Mouse (Mus musculus): Measurements from ENCODE around the gene Akr1b8. TPM values are rescaled to one million over a fixed set of nuclear protein-coding genes. Genes with fewer than 3 reads are reported as not detected.

Gene Akr1b8
- 15.3 and 16.0 TPM in 2 replicates for polyA plus RNA-seq (2016; fragmentation: Nextera tagmentation; extraction: Ambion mirVana)

DNA sequence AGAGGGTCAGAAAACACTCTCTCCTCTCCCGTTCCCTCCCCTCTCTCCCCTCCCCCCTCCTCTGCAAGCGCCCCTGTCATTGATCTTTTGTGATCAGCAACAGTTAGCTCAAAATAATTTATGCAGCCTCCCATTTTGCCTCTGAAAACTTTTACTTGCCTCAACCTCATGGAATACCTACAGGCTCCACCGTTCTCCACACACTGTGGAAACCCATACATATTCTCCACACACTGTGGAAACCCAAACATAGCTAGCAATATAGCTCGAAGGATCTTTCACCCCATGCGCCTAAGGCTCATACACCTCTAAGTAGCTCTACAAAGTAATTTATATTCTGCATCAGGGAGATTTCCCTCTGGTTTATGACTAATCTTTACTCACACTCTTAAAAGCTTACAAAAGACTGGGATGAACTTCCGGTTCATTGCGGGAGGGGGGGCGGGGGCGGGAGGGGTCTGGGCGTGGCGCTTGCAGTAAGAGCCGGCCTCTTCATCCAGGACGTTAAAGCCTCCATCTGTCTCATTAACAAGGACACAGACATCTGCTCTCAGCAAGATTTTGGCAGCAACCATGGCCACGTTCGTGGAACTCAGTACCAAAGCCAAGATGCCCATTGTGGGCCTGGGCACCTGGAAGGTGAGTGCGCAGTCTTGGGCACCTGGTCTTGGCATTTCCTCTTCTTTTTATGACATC, at the start of gene Akr1b8:
TSS of gene Akr1b8 (plus strand) at position 462 of the 696 bp plus-strand sequence.
- WGBS = 12% methylated on average over 16 of the region's 16 CpGs
- ATAC-seq (ENCODE audit: insufficient number of reproducible peaks, low FRiP score) = 0 out of 2 replicates have a peak, but pooled peaks have one; percentile 18
- H3K27ac ChIP-seq (ENCODE audit: poor library complexity, severe bottlenecking) = peak within 1 kb of the TSS; percentile 72
- H3K4me1 ChIP-seq (replicated peaks) = peaks cover 31% of the 10 kb centered on the region
- H3K9me3 ChIP-seq (replicated peaks) = no peaks in the 10 kb centered on the region
- peak within 1 kb of the TSS; percentile 62 for H3K9ac ChIP-seq
- H3K27me3 ChIP-seq (replicated peaks) = no peaks in the 10 kb centered on the region
- H3K4me2 ChIP-seq = peak within 1 kb of the TSS; percentile 71
- peak within 1 kb of the TSS; percentile 38 for H3K4me3 ChIP-seq
- no peaks in the 10 kb centered on the region for H3K36me3 ChIP-seq

DNA sequence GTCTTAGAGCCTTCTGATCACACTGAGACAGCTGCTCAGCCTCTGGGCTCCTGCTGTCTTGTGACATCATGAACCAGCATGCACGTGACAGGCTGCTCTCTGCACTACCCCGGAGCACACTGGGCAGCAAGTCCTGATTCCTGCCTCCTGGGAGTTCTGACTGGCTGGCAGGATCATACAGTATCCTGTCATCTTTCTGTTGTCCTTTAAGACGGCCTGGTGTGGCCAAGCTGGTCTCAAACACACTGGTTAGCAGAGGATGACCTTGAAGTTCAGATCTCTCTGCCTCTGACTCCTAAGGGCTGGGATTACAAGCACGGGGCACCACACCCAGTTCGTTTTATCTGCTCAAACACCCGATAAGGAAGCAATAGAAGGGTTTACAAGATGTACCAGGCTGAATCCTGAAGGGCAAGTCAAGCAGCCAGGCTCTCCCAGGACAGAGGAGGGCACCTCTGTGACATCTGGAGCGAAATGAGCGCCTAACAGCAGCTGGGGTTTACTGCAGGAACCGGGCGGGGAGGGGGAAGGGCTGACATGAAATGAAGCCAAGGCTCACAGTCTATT, 49.2 kb upstream of the Akr1b8 start:
- no peaks in the 10 kb centered on the region for H3K9me3 ChIP-seq (replicated peaks)
- ATAC-seq (ENCODE audit: insufficient number of reproducible peaks, low FRiP score) = no peak
- H3K9ac ChIP-seq = no peak overlapping the region
- H3K36me3 ChIP-seq = peaks cover 54% of the 10 kb centered on the region
- peaks cover 14% of the 10 kb centered on the region for H3K4me1 ChIP-seq (replicated peaks)
- H3K27me3 ChIP-seq (replicated peaks) = no peaks in the 10 kb centered on the region
- whole genome bisulfite sequencing = 58% methylated on average over 10 of the region's 10 CpGs
- no peak overlapping the region for H3K4me3 ChIP-seq
- no peak overlapping the region; the same call in 1 of the 2 replicates for H3K27ac ChIP-seq (ENCODE audit: poor library complexity, severe bottlenecking)
- no peak overlapping the region for H3K4me2 ChIP-seq

DNA sequence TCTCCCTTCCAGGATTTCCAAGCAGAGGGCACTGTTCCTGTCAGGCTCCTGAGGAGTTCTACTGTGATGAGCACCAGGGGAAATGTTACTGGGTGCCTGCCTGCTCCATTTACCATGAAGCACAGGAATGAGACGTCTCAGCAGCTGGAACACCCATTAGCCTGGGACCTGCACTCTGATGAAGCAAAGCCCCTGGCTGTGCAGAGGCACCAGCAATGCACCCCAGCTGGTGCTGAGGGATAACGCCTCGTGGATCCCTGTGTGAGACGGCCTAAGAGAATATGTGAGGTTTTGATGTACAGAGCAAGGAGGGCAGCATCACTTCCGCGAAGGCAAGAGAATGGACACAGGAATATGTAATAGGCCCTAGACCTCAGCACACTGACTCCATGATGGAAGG, 47.1 kb upstream of the Akr1b8 start:
- ATAC-seq (ENCODE audit: insufficient number of reproducible peaks, low FRiP score) = no peak
- Histone ChIP-seq H3K27me3 (replicated peaks) (no peaks in the 10 kb centered on the region), H3K27ac (ENCODE audit: poor library complexity, severe bottlenecking) (no peak overlapping the region), H3K4me3 (no peak overlapping the region), H3K4me2 (no peak overlapping the region), H3K36me3 (peaks cover 74% of the 10 kb centered on the region), H3K9me3 (replicated peaks) (no peaks in the 10 kb centered on the region), H3K4me1 (replicated peaks) (peaks cover 14% of the 10 kb centered on the region), H3K9ac (no peak overlapping the region)
- 90% methylated on average over 6 of the region's 6 CpGs for WGBS

DNA sequence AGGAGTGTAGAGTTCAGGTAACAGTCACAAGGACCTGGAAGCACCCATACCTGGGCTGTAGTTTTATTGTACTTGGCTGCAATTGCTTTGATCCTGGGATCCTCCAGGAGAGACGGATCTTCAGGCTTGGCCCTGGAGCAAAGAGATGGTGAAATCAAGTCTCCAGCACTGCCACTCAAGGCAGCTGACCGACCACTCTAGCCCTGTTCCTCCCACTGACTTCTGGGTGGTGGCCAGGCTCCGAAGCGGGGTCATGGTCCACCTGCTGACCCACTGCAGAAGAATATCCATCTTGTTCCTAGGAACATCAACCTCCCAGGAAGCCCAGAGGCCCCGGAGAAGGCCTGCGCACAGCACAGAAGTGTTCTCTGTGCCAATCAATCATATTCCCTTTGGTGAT, 44.4 kb upstream of the Akr1b8 start:
- Histone ChIP-seq H3K9ac (no peak overlapping the region), H3K27ac (ENCODE audit: poor library complexity, severe bottlenecking) (no peak overlapping the region), H3K4me2 (no peak overlapping the region), H3K4me1 (replicated peaks) (peaks cover 13% of the 10 kb centered on the region), H3K4me3 (no peak overlapping the region), H3K27me3 (replicated peaks) (no peaks in the 10 kb centered on the region), H3K36me3 (peaks cover 71% of the 10 kb centered on the region), H3K9me3 (replicated peaks) (no peaks in the 10 kb centered on the region)
- no peak for ATAC-seq (ENCODE audit: insufficient number of reproducible peaks, low FRiP score)
- 90% methylated on average over 6 of the region's 6 CpGs for WGBS

DNA sequence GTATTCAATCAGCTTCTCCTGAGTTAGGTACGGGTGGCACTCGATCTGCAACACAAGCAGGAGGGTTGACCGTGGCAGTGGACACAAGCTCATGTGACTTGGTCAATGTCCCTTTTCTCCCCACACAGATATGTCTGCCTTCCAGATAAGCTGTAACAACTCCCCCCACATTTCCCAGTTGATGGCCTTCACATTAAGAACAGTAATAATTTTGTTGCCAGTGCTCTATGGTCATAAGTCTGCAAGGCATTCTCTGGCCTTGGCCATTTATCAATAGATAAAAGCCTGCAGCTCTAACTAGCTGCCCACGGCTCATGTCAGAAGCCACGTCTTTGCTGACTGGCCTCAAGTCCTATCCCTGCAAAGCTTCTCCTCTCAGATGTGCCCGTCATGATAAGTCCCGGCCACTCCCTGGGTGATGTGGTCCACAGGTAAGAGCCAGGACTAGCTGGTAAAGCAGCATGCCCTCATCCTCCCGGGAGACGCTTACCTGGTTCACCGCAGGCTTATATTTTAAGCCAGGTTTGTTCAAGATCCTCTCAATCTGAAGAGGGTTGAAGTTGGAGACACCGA, 43.8 kb upstream of the Akr1b8 start:
- peaks cover 7% of the 10 kb centered on the region for H3K4me1 ChIP-seq (replicated peaks)
- 85% methylated on average over 11 of the region's 11 CpGs for WGBS
- no peak for ATAC-seq (ENCODE audit: insufficient number of reproducible peaks, low FRiP score)
- no peak overlapping the region for H3K4me2 ChIP-seq
- H3K36me3 ChIP-seq = peaks cover 69% of the 10 kb centered on the region
- no peaks in the 10 kb centered on the region for H3K9me3 ChIP-seq (replicated peaks)
- no peaks in the 10 kb centered on the region for H3K27me3 ChIP-seq (replicated peaks)
- H3K9ac ChIP-seq = no peak overlapping the region
- no peak overlapping the region for H3K27ac ChIP-seq (ENCODE audit: poor library complexity, severe bottlenecking)
- H3K4me3 ChIP-seq = no peak overlapping the region

DNA sequence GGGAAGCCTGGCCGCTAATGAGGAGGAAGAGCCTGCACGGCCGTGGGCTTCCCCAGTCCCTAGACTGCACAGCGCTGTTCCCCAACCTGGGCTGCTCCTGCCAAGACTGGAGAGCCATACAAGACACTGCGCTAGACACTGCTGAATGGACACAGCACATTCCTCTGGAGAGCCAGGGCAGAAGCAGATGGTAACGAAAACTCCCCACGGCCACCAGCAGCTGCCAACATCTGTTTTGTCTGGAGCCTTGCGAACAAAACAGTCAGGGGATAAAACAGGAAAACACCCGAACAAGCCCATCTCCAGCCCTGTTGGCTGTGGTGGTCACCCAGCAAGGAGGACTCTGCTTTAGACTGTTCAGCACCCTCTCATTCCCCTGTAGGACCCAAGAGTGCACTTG, 40.5 kb upstream of the Akr1b8 start:
- Histone ChIP-seq H3K27me3 (replicated peaks) (no peaks in the 10 kb centered on the region), H3K4me2 (no peak overlapping the region), H3K4me3 (no peak overlapping the region), H3K9ac (no peak overlapping the region), H3K27ac (ENCODE audit: poor library complexity, severe bottlenecking) (no peak overlapping the region), H3K9me3 (replicated peaks) (no peaks in the 10 kb centered on the region), H3K4me1 (replicated peaks) (peaks cover 12% of the 10 kb centered on the region), H3K36me3 (peaks cover 41% of the 10 kb centered on the region)
- no peak for ATAC-seq (ENCODE audit: insufficient number of reproducible peaks, low FRiP score)
- WGBS = 84% methylated on average over 9 of the region's 9 CpGs

DNA sequence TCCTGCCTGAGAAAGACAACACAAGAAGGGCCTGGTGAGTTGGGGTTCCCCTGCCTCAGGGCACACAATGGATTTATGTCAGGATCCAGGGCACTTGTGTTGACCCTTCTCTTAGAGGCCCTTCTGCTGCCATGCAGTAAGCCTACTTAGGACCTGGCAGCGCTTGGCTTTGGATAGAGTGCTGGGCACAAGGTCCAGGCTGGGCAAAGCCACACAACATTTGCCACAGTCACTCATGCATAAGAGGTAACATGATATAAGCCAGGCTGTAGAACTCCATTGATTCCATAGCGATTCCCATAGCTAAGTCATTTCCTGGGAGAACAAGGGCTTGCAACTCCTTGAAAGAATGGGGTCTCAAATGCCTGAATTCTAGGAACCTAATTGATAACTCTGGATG, 40.0 kb upstream of the Akr1b8 start:
- WGBS = 91% methylated on average over 2 of the region's 2 CpGs
- peaks cover 35% of the 10 kb centered on the region for H3K36me3 ChIP-seq
- no peak overlapping the region for H3K27ac ChIP-seq (ENCODE audit: poor library complexity, severe bottlenecking)
- peaks cover 12% of the 10 kb centered on the region for H3K4me1 ChIP-seq (replicated peaks)
- ATAC-seq (ENCODE audit: insufficient number of reproducible peaks, low FRiP score) = no peak
- no peaks in the 10 kb centered on the region for H3K27me3 ChIP-seq (replicated peaks)
- no peak overlapping the region for H3K4me2 ChIP-seq
- H3K4me3 ChIP-seq = no peak overlapping the region
- no peak overlapping the region for H3K9ac ChIP-seq
- no peaks in the 10 kb centered on the region for H3K9me3 ChIP-seq (replicated peaks)

DNA sequence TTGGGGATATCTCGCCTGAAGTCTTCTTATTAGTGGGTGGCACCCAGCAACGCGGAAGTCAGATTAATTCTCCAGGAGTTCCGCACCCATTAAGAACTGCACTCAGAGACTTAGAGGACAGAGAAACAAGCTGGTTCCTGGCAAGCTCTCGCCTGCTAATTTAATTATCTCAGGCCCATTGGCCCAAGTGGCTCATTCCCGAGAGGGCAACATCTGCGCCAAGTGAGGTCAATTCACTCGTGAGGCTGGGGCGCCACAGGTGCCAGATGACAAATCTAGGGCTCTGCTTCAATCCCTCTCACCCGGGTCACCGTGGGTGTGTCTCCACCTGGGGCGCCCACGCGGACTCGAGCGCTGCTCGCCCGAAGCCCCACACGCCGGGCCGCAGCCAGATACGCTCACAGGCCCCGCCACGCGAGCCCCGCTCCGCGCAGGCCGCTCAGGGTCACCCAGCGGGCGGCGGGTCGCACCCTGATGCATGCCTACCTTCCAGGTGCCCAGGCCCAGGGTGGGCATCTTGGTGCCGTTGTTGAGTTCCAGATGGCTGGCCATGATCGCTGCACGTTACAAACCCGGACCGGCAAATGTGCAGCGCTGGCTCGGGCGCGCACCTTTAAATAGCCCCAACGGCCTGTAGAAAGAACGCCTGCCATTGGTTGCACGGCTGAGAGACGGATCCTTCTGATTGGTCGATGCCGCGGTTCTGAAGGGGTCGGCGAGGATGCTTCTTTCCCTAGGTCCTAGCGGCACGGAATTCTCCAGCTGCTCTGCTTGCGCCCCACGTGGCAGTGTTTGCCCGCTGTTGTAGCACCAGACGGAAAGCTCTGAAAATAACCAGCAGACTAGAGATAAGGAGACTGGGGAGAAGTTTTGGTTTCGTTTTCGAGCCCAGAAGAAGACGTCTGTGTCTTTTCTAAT, 36.8 kb upstream of the Akr1b8 start, which contains the start of gene Akr1b3:
TSS of gene Akr1b3 (minus strand) at position 625 of the 918 bp plus-strand sequence.
- Histone ChIP-seq H3K9ac (peak within 1 kb of the TSS; percentile 87), H3K4me3 (peak within 1 kb of the TSS; percentile 90), H3K9me3 (replicated peaks) (no peaks in the 10 kb centered on the region), H3K36me3 (peaks cover 4% of the 10 kb centered on the region; the same call in 1 of the 2 replicates), H3K4me1 (replicated peaks) (peaks cover 12% of the 10 kb centered on the region), H3K27me3 (replicated peaks) (no peaks in the 10 kb centered on the region), H3K4me2 (peak within 1 kb of the TSS; percentile 92), H3K27ac (ENCODE audit: poor library complexity, severe bottlenecking) (peak within 1 kb of the TSS; percentile 82)
- WGBS = under 1% methylated on average over 60 of the region's 60 CpGs
- ATAC-seq (ENCODE audit: insufficient number of reproducible peaks, low FRiP score) = peak; percentile 97

DNA sequence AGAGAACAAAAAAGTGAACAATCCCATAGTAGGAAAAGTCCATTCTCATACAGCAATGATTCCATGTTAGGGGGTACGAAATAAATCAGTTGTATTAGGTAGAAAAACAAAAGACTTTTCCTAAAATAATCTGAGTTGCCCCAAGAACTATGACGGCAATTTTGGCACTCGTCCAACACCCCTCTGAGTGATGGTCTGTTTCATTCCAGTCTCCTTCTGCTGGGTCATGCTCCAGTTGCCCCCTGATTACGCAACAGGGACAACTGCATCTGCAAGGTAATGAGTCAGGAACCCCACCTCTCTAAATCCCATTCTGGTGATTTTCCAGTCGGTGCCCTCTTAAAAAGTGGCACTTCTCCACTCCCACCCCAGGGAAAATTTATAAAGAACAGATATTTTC, 35.7 kb upstream of the Akr1b8 start:
- Histone ChIP-seq H3K4me1 (replicated peaks) (peaks cover 12% of the 10 kb centered on the region), H3K9ac (no peak overlapping the region), H3K9me3 (replicated peaks) (no peaks in the 10 kb centered on the region), H3K4me2 (peak overlapping the region; percentile 92), H3K36me3 (no peaks in the 10 kb centered on the region), H3K4me3 (peak overlapping the region; percentile 90), H3K27ac (ENCODE audit: poor library complexity, severe bottlenecking) (no peak overlapping the region), H3K27me3 (replicated peaks) (no peaks in the 10 kb centered on the region)
- WGBS = 27% methylated on average over 5 of the region's 5 CpGs
- no peak for ATAC-seq (ENCODE audit: insufficient number of reproducible peaks, low FRiP score)

DNA sequence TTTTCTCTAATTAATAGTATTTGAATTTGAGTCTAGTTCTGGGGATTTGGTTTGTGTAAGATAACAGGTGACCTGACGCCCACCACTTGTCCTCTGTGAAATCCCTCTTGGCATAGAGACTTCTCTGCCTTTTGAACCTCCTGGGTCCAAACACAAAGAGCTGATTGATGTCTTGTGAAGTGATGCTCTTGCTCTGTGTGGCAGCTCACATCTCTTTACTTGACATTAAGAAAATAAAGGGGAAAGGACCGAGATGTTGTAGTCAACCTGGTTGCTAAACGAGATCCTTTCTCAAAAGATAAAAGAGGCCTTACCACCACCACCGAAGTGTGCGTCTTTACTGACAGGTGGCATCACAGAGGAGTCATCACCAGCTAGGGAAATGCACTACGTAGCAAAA, 35.3 kb upstream of the Akr1b8 start:
- H3K9ac ChIP-seq = no peak overlapping the region
- H3K36me3 ChIP-seq = no peaks in the 10 kb centered on the region
- no peak overlapping the region for H3K27ac ChIP-seq (ENCODE audit: poor library complexity, severe bottlenecking)
- H3K4me3 ChIP-seq = no peak overlapping the region
- peaks cover 12% of the 10 kb centered on the region for H3K4me1 ChIP-seq (replicated peaks)
- H3K9me3 ChIP-seq (replicated peaks) = no peaks in the 10 kb centered on the region
- no peak for ATAC-seq (ENCODE audit: insufficient number of reproducible peaks, low FRiP score)
- 0 out of 2 replicates have a peak overlapping the region, but pooled peaks have one; percentile 92 for H3K4me2 ChIP-seq
- WGBS = 57% methylated on average over 6 of the region's 6 CpGs
- H3K27me3 ChIP-seq (replicated peaks) = no peaks in the 10 kb centered on the region

Measured in heart, embryonic 12.5 days (tissue).